Mouse (Mus musculus) monocyte, adult 59 days (primary cell): Measurements from ENCODE around the gene Orc2. TPM values are rescaled to one million over a fixed set of nuclear protein-coding genes. Genes with fewer than 3 reads are reported as not detected.

Source experiments
- total RNA-seq, 2 experiments: library from RNA; stranded (reverse); gene quantifications; one replicate each; pipeline ENCODE4 v1.2.4; 2023

Gene Orc2
- 10 to 100 TPM; 10.1 to 12.7 TPM for total RNA-seq

DNA sequence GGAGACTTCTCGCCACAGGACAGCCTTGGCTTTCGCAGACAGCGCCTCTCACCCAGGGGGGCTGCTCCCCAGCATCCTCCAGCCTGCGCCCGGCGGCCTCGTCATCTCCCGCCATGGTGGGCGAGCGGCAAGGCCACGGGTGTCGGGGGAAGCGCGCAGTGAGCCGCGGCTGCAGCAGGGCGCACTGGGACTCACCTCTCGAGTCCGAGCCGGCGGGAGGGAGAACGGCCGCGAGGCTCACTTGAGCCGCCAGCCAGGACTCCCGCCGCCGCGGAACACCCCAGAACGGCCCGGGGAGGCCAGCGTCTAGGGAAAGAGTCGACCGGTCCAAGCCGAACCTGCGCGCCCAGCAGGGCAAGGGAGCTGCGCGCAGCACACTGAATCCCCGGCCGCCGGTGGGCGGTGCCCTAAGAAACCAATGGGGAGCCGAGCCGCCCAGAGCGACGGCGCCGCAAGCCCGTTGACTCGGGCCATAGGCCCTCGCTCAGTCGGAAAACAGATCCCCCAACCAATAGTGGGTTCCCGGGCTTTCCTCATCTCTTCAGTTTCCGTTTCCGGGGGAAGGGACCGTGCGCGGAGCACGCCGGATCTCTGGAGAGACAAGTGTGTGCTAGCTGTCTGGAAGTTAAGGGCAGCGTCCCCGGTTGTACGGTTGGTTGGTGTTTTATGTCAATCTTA, at the start of gene Orc2:
Gene Orc2 (minus strand): TSS at position 533 of the 678 bp plus-strand sequence.

DNA sequence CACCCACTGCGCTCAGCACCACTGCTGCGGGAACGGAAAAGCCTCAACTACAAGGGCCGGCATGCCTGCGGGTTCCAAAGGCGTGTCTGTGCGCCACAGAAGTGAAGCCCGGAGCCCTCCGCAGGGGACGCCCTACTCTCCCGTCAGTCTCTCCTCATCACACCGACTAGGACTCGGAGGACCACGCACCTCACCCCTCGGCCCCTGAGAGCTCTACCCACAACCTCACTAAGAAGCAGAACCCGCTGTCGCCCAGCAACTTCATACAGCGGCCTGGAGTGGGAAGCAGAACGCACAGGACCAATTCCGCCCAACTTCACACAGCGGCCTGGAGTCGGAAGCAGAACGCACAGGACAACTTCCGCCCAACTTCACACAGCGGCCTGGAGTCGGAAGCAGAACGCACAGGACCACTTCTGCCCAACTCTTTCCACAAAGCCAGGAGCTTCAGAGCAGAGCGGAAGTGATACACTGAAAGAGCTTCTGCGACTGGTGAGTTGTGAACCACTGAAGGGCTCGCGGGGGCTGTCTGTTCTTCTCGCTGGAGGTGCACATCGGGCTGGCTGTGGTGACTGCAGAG, 59.7 kb downstream of the Orc2 start, which contains the start of the genes Nif3l1 and Ppil3:
Gene Nif3l1 (plus strand): TSS at position 9 of the 580 bp plus-strand sequence.
Gene Ppil3 (minus strand): TSS at position 344 of the 580 bp plus-strand sequence.

DNA sequence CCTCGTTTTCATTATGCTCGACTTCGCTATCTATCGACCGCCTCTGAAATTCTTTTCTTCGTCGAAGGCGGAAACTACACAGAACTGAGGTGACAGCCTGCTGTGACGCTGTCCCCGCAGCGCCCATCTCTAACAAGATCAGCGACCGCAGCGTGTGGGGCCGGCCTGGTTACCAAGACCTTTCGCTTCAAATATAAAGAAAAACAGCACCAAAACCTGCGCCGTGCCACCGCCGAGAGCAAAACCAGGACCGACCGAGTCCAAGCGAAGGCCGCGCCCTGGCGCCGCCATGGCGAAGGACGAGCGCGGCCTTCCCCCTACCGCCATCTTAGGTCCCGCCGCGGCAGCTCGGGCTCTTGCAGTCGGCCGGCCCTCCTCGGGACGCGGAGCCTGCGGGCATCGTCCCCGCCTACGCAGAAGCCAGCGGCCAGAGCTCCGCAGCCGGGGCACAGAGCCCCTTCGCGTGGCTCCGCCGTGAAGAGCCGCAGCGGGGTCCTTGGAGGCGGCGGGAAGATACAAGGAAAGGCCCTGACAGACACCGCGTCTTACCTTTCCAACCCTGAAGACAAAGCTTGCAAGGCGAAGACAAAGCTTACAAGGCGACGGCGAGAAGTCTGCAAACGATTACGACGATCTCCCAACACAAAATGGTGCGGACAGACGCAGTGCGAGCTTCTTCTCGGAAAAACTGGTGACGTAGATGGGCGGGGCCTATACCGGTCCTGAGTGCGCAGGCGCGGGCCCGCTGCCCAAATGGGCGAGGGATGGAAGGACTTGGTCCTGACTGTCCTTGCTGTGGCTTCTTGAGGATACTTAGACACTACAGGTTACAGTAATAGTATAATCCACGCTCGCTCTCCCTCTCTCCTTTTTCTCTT, 81.3 kb downstream of the Orc2 start, which contains the start of gene Clk1:
Gene Clk1 (minus strand): TSS at position 696 of the 878 bp plus-strand sequence.

Other genes with a start within 250 kb of the Orc2 start
- under 1 TPM in 1 of 2 experiments, not detected in 1; 0.12 TPM for gene Aox2, start 226.8 kb downstream of the Orc2 start, total RNA-seq
- gene Bzw1, start 112.2 kb downstream of the Orc2 start, total RNA-seq = 100 to 1,000 TPM; 109 to 110 TPM
- 100 to 1,000 TPM; 866 to 913 TPM for gene Clk1, start 81.0 kb downstream of the Orc2 start, total RNA-seq
- 10 to 100 TPM in 1 of 2 experiments, 1 to 10 TPM in 1; 6.9 to 12.1 TPM for gene Nif3l1, start 60.0 kb downstream of the Orc2 start, total RNA-seq
- gene Ppil3, start 59.6 kb downstream of the Orc2 start, total RNA-seq = 10 to 100 TPM; 21.3 to 23.5 TPM
- gene Fam126b, start 81.2 kb upstream of the Orc2 start, total RNA-seq = 10 to 100 TPM in 1 of 2 experiments, 1 to 10 TPM in 1; 5.3 to 11.0 TPM
- 10 to 100 TPM; 40.6 to 42.1 TPM for gene Ndufb3, start 81.3 kb upstream of the Orc2 start, total RNA-seq
- gene Als2cr12, start 190.9 kb upstream of the Orc2 start, total RNA-seq = 1 to 10 TPM in 1 of 2 experiments, under 1 TPM in 1; 0.34 to 1.3 TPM
- 100 to 1,000 TPM; 164 to 165 TPM for gene Cflar, start 206.4 kb upstream of the Orc2 start, total RNA-seq